Mouse (Mus musculus): Measurements from ENCODE around the gene Epha6.
"Not testable (repeated sequence)": the region's sequence is repeated elsewhere in the genome, so short reads cannot be mapped to it uniquely, and the experiment has no call there.

DNA sequence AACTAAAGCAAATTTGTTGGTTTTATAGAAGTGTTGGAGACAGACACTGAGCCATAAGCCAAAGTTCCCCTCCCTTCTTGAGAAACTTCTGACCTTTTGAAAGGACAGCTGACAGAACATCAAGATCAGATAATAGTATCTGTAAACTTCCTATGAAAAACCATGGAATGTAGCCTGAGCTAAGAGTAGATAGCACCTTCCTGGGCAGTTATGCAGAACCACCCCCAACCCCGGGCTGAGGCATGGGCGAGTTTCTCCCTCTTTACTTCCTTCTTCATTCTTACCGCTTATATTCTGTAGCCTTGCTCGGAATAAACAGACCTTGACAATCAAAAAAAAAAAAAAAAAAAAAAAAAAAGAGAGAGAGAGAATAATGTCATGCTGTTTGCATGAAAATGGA is 805.5 kb downstream of the Epha6 start:
- not testable (repeated sequence) for TF ChIP-seq CTCF (IDR thresholded peaks at IDR 0.05); POLR2A (IDR thresholded peaks at IDR 0.05; ENCODE audit: insufficient read depth, low read depth, low read length); EP300 (IDR thresholded peaks at IDR 0.05; ENCODE audit: insufficient read depth, low read depth, low read length)
